Mouse (Mus musculus) urinary bladder, postnatal 25 days (tissue): Measurements from ENCODE around the gene Gabrr1.

Source experiments
- DNase-seq: peaks from one replicate; pipeline ENCODE4 v3.0.0; 2022; ENCODE audit warnings: low spot score

Gabrr1 gene

DNA sequence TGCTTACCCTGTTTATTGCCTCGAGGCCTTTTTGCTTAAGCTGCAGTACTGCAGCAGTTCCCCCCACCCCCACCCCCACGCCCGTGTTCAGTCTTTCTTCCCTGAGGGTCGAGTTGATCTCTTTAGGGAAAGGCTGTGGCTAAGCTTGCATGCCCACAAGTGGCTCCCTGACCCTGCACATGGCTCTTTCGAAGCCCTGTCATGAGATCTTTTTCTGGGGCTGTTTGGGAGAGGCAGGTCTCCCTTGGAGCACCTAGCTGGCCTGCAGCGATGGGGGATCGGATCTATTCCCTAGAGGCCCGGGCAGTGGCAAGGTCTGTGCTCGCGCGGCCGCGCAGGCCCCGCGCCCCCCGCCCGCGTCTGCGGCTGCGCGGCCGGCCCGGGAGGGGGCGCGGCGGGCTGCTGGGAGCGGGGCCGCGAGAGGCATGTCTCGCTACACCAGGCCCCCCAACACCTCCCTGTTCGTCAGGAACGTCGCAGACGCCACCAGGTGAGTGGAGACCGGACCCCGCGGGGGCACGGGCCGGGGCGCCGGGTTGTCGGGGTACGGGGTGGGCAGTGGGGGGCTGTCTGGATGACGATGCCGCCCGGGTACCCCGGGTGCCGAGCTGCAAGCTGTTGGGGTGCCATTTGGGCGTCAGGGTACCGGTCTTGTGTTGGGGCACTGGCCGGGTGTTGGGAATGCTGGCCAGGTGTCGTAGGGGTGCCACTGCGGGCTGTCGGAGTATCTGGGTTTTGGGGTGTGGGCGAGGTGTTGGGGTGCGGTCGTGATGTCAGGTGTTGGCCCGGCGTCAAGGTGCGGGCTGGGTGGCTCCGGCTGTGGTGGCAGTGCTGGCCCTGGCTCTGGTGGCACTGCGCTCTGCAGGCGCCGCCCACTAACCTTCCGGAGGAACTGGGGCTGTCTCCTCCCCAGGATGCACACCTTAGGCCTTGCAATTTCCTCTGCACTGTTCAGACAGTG, 76.8 kb downstream of the Gabrr1 start, which contains the start of gene Srsf12:
Gene Srsf12 (plus strand): TSS at position 111 of the 961 bp plus-strand sequence.
- DNase-seq = peak; percentile 5
